Mouse (Mus musculus): ENCODE data around the gene Mxra7.

Gene Mxra7

DNA sequence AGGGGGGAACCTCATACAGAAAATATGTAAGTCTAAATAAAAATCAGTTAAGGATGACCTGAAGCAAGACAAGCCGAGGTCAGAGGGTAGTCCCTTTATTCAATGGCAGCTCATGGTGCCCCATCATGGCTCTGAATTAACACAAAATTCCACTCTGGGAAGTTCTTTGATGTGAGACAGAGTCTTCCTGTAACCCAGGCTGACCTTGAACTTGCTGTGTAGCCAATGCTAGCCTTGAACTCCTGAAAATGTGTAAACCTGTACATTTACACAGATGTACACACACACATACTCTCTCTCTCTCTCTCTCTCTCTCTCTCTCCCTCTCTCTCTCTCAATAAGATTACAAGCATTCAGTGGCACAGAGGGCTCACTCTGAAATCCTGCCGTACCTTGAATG is 62.9 kb downstream of the Mxra7 start:
- no peak for DNase-seq

DNA sequence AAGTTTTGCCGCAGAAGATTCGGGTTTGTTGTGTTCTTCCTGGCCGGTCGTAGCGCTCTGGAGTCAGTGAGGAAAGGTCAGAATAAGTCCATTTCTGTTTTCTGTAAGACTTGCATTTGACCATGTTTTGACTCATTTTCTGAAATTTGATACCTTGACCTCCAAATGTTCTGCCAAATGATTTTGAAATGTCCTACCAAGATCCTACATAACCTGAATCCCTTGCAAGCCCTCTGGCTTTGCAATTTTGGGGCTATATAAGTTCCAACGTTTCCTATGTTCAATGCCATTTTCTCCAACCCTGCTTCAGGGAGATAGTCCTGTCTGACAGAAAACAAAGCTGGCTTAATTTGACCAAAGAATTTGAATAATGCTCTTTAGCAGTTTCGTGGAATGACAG is 63.5 kb downstream of the Mxra7 start:
- DNase-seq, result no peak

DNA sequence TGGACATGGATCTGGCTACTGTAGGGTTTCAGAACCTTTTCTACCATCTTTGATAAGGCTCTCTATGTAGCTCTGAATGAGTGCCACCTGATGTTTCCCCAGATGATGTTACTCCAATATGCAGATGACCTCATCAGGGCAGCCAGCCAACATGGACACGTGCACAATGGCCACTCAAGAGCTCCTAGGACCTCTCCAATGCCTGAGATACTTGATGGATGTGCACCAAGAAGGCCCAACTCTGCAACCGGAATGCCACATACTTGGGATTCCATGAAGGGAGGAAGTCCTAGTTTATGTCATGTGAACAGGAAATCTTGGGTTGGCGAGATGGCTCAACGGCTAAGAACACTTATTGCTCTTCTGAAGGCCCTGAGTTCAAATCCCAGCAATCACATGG is 72.7 kb downstream of the Mxra7 start:
- peak; percentile 57 for DNase-seq

DNA sequence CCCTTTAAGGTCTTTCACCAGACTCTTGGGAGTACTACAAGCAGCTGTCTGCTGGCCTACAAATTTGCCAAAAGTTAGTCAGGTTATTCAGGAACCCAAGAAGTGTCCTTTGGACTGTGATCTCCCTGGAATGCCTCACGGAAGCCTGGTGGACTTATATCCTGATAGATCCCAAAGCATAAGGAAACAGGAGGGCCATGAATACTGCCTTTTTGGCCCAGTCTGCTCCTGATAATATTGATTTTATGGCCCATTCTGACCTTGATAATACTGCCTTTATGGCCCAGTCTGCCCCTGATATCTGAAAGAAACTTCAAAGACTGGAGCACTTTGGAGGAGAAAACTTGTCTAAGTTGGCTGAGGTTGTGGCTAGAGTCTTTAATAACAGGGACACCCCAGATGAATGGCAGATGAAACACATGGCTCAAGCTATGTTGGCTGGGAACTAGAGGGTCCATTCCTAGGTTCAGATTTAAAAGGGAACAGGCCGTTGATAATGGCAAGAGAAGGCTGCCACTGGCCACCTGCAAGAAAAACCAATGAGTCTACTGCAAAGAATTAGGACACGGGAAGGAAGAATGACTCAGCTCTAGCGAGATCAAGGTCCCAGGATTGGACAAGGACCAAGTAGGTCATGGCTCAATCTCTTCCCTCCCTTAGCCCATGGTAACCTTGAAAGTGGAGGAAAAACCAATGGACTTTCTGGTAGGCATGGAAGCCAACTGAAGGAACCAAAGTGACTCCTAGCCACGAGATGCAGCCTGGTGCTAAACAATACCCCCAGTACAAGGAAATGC is 74.0 kb downstream of the Mxra7 start:
- DNase-seq, result no peak
